Mouse (Mus musculus) cerebellum, postnatal 25 days (tissue): ENCODE results near the gene 4933428G20Rik.

ENCODE experiments used
- DNase-seq, 2 experiments: peaks; one replicate each; pipeline ENCODE4 v3.0.0; 2021; ENCODE audit warnings: mixed read lengths in 2 of 2

The 4933428G20Rik gene

GRCm38 (mm10) chr11:97532950-97533582 is 32.9 kb upstream of the 4933428G20Rik start:
- peak; percentile 73 to 82 for DNase-seq

GRCm38 (mm10) chr11:97532354-97532753 is 32.2 kb upstream of the 4933428G20Rik start:
- DNase-seq = peak; percentile 69 to 76

- peak; percentile 97 to 98 for DNase-seq
These were observed 31.5 kb upstream of the 4933428G20Rik start for GRCm38 (mm10) chr11:97531381-97532260.

DNA sequence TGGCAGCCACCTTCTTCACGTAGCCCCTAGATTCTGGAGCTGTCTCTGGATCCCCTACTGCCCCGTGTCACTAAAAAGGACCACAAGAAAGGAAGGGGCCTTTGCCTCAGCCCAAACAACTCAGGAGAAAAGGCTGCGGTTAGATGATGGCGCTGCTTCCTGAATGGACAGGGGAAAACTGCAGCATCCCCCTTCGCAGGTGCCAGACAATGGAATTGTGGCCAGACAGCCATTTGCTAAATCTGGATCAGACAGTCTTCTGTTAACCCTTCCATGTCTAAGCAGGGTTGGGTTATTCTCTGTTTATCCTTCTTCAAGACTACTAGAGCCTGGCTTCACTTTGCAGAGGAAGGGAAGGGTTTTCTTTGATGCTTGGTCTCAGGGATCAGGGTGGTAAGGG is 30.8 kb upstream of the 4933428G20Rik start:
- peak in 1 of 2 experiments; percentile 59 for DNase-seq

DNA sequence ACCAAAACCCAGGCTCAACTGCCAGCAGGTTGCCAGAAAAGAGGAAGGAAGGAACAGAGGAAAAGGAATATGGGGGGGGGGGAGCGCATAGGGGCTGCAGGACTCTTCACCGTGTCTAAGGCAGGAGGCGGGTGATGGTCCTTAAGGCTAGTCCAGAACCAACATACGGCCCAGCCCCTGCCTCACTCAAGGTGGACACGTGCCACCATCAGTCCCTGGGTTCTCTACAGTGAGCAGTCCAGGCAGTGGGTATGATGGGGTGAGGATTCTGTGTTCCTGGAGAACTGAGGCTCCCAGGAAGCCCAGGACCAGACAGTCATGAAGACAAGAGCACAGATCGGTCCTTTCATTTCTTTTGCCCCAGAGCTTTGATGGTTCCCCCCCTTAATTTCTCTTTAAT is 29.9 kb upstream of the 4933428G20Rik start:
- DNase-seq = no peak

- DNase-seq = no peak
These were observed 28.2 kb upstream of the 4933428G20Rik start for GRCm38 (mm10) chr11:97528282-97528808.

- peak in 1 of 2 experiments; percentile 53 for DNase-seq
These were observed 25.2 kb upstream of the 4933428G20Rik start for GRCm38 (mm10) chr11:97525313-97525712.

GRCm38 (mm10) chr11:97524306-97524705 is 24.2 kb upstream of the 4933428G20Rik start:
- DNase-seq = peak in 1 of 2 experiments; percentile 45

GRCm38 (mm10) chr11:97523827-97524261 is 23.7 kb upstream of the 4933428G20Rik start:
- DNase-seq = peak; percentile 71 to 75

DNA sequence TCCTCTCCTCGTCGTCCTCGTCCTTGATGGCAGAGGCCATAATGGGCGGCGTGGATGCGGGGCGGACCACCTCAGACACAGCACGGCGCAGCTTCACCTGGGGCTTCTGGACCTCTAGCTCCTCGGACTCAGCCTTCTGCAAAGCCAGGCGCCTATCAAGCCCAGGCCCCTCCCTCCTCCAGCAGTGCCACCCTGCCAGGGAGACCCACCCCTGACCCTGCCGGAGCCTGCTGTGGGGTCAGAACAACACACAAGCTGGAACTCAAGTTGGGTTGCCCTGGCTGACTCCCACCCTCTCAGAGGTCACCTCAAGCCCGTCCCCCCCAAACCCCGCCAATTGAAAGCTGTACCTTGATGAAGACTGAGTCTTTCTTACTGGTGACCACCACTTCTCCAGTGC is 23.0 kb upstream of the 4933428G20Rik start:
- DNase-seq = no peak

- DNase-seq = peak in 1 of 2 experiments; percentile 60
These were observed 21.8 kb upstream of the 4933428G20Rik start for GRCm38 (mm10) chr11:97521741-97522474.

DNA sequence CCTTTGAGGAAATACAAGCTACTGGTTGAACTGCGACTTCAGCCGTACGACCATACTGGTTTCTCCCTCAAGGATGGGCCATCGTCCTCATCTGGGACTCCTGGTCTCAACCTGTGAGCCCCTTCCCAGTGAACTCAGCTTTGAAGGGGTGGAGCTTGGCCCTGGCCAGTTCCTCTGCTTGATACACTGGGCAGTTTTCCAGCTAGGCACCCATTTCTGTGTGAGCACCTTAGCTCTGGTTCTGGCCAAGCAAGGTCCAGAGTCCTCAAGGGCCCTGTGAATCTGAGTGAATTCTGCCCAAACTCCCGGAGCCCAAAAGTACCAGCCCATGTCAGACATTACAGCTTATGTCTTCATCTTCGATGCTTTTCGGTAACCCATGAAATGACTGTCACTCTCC is 20.4 kb upstream of the 4933428G20Rik start:
- DNase-seq = no peak

DNA sequence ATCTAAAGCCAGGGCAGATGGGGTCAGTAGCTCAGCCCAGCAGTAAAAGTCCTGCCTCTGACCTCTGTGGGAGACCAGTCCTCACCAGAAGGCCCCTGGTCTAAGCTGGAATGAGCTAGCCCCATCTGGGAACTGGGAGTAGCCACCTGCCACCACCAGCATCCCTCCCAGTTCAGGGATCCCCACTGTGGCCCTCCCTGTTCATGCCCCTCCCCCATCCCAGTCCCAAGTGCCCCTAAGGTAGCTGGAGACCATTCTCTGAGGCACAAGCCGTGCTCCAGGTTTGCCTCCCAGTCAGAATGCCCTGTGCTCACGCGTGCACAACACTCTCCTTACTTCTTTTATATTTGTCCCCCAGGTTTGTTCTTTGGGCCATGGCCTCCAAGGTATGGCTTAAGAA is 12.9 kb upstream of the 4933428G20Rik start:
- peak in 1 of 2 experiments; percentile 42 for DNase-seq

- DNase-seq = peak in 1 of 2 experiments; percentile 43
These were observed 12.4 kb upstream of the 4933428G20Rik start for GRCm38 (mm10) chr11:97512511-97512910.

DNA sequence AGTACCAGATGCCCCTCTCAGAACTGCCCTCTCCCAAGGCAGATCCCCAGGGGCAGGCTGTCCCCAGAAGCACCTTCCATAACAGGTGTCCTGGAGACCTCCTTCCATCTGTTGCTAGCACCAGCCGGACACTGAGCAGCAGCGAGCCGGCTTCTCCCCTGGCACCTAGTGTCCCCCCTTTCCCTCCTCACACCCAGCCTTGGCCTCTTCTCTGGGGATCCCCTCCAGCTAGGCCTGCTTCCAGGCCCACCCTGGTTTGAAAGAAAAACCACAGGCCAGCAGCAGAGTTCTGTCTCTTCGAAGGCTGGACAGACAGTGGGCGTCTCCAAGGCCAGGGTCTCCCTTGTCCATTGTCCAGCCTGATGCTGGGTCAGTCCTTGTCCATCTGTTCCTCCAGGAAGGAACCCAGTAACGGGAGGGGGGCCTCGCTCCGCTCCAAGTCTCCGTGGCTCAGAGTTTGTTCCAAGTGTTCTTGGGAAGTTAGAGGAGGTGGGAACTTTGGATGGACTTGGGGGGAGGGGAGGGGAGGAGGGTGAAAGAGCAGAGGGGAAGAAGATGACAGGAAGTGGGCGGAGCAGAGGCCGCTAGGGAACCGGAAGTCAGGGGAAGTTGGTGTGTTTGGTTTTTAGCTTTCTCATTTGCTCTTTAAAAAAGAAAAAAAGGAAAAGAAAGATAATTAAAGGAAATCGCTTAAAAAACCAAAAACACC is 11.7 kb upstream of the 4933428G20Rik start:
- DNase-seq = peak; percentile 59 to 61

- peak; percentile 88 to 90 for DNase-seq
These were observed 11.0 kb upstream of the 4933428G20Rik start for GRCm38 (mm10) chr11:97510966-97511660.

DNA sequence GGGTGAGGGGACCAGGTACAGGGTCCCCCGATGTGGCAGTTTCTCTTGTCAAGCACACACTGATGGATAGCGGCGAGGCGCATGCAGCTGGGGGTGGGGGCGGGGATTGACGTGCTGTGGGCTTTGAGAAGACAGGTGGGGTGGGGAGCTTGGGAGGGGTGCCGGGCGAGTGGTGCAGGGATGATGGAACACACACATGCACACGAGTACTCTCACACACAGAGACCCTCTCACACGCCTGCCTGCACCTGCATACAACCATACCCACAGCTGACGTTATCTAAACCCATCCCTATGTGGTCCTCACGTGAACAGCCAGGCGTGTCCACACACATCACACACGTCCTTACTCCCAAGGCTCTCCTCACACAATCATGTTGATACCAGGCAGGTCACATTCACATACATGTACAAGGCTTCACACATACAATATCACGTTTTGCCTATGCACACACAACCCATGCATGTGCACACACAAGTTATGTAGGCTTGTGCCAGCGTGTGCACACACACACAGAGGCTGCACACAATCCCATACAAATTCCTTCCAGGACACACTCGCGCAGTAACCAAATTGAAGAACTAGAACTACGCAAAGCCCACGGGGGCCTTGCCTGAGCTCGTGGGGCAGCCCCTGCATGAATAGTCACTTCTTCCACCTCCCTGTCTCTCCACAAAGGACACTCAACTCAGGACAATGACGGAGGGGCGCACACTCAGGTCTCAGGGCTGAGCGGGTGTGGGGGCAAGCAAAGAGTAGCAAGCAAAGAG is 9.8 kb upstream of the 4933428G20Rik start:
- DNase-seq = peak; percentile 30 to 34

DNA sequence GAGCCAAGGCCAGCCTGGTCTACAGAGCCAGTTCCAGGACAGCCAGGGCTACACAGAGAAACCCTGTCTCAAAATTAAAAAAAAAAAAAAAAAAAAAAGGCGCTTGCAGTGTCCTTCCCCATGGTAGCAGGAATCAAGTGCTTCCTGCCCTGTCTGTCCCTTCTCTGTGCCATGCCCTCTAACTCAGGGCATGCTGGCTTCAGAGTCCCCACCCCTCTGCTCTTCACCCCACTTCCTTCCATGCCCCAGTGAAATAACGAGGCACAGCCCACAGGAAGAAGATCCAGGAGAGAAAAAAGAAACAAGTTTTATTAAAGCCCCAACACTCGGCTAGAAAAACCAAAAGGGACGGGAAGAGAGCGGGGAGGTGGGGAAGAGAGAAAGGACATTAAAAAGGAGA is 8.9 kb upstream of the 4933428G20Rik start:
- DNase-seq = peak in 1 of 2 experiments; percentile 7

GRCm38 (mm10) chr11:97508198-97508597 is 8.1 kb upstream of the 4933428G20Rik start:
- no peak for DNase-seq

GRCm38 (mm10) chr11:97506331-97506730 is 6.2 kb upstream of the 4933428G20Rik start:
- DNase-seq = peak; percentile 34 to 57

DNA sequence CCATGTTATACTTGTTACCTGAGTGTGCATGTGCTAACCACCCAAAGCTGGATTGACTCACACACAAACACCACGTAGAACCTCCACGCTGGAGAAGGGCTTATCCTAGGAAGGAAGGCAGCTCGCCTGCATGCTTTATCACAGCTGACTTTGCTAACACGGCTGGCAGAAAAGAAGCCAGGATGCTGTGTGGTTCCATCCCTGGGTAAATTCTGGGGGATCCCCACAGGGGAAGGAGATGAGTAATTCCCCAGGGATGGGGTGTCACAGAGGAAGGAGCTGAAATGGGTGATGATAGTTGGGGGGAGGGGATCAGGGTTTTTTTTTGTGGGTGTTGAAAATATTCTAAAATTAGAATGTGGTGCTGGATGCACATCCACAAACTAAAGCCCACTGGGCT is 5.6 kb upstream of the 4933428G20Rik start:
- DNase-seq = peak in 1 of 2 experiments; percentile 8
